ENCODE assay signal across 14 mouse cellular contexts in the genomic region with DNA sequence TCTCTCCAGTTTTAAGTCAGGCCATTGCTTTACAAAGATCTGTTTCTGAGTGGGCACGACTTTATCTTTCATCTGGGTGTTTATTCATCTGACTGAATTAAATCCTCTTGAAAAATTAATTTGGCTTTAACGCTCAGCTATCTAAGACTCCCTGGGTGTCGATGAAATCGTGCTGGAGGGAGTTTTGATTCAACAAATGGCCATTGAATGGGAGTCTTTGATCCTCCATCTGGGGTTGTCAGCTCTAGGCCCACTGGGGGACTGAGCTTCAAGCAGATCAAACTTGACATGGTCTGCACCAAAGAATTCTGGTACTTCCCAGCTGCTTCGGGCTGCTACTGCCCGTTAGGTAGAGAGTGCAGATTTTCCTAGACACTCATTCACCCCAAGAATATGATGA.
"Had no signal": no experiment of that assay in that cellular context is flagged by ENCODE, and none has a peak within 500 bp of the region (broad histone marks: within the 10 kb centered on the region; RNA-seq: fewer than 3 reads in every experiment).

No protein-coding gene starts in this region.

- H3K27ac ChIP-seq: kidney, postnatal 0 days; left cerebral cortex, adult 2 months; liver, embryonic 13.5 days; neural tube, embryonic 12.5 days; neural tube, embryonic 15.5 days had no signal

- H3K36me3 ChIP-seq: liver, embryonic 13.5 days; neural tube, embryonic 12.5 days had no signal

- H3K4me2 ChIP-seq: liver, embryonic 13.5 days; neural tube, embryonic 12.5 days; neural tube, embryonic 15.5 days had no signal

- H3K9ac ChIP-seq: liver, embryonic 13.5 days; neural tube, embryonic 12.5 days; neural tube, embryonic 15.5 days had no signal

- DNase-seq: kidney, adult 2 months; kidney, postnatal 25 days; layer of hippocampus, postnatal 36 days; liver, embryonic 13.5 days; lung, adult 2 months; lung, postnatal 14 days; lung, postnatal 4 days; thymus, adult 18-20 months; thymus, postnatal 36 days had no signal

- H3K9me3 ChIP-seq: liver, embryonic 13.5 days; neural tube, embryonic 12.5 days; neural tube, embryonic 15.5 days had no signal

- H3K27me3 ChIP-seq: liver, embryonic 13.5 days; neural tube, embryonic 12.5 days; neural tube, embryonic 15.5 days had no signal

- H3K4me3 ChIP-seq: left cerebral cortex, adult 2 months; liver, embryonic 13.5 days; neural tube, embryonic 12.5 days; neural tube, embryonic 15.5 days had no signal

- ATAC-seq: intestine, postnatal 0 days had no signal

- H3K4me1 ChIP-seq: liver, embryonic 13.5 days; neural tube, embryonic 12.5 days; neural tube, embryonic 15.5 days had no signal
